Mouse (Mus musculus): ENCODE measurements around the gene Gstm2.
"Not testable (repeated sequence)": the region's sequence is repeated elsewhere in the genome, so short reads cannot be mapped to it uniquely, and the experiment has no call there.

The Gstm2 gene

GRCm38 (mm10) chr3:107986041-107986562 is at the start of gene Gstm2:
Gstm2 (minus strand) TSS chr3:107986453.
- DNase-seq (ENCODE audit: low spot score in 2 of 2) = peak in 1 of 2 experiments; percentile 68

- no peak for DNase-seq (ENCODE audit: low spot score in 2 of 2)
Observed at GRCm38 (mm10) chr3:108033156-108033555, 46.9 kb upstream of the Gstm2 start.

GRCm38 (mm10) chr3:108032113-108032512 is 45.9 kb upstream of the Gstm2 start:
- DNase-seq (ENCODE audit: low spot score in 2 of 2) = no peak

DNA sequence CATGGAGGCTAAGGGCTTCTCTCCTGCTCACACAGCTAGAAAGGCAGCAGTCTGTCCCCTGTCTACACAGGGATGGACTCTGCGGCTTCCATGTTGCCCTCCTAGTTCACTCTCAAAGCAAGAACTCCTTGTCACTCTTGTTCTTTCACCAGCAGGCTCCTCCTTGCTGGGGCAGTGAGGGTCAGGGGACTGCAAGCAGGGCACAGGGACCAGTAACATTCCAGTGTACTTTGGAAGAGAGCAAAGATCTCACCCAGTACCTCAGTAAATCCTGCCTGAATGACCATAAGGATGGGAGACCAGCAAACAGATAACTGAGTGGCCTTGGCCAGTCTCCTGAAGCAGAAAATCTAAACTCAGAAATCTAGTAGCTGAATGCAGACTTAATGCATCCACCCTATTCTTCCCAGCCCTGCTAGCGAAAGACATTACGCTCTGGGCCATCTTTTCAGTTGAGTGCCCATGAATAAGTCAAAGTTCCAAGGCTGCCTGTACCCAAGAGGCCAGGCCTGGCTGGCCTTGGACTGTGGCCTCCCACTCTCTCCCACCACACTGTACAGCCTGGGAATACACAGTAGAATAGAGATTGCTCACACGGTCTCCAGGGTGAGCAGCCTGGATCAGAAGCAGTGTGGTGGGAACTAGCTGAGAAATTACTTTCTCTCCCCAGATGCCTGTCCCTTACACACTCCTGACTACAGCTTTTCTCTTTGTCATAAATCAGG is 42.5 kb upstream of the Gstm2 start:
- no peak for DNase-seq (ENCODE audit: low spot score in 2 of 2)

DNA sequence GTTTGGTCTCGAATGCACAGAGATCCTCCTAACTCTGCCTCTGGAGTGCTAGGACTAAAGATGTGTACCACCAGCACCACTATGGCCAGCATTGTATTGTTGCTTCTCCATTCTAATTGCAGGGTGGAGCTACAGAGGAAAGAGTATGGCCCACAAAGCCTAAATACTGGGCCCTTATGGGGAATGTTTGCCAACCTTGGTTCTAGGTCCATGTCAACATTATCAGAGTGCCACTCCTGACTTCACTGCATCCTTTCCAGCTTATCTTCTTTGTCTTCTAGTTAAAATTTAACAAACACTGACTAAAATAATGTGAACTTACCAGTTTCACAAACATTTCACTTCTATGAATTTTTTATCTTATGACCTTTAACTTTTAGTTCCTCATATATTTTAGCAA is 40.3 kb upstream of the Gstm2 start:
- DNase-seq (ENCODE audit: low spot score in 2 of 2) = no peak

- no peak for DNase-seq (ENCODE audit: low spot score in 2 of 2)
Observed at GRCm38 (mm10) chr3:108026049-108026448, 39.8 kb upstream of the Gstm2 start.

DNA sequence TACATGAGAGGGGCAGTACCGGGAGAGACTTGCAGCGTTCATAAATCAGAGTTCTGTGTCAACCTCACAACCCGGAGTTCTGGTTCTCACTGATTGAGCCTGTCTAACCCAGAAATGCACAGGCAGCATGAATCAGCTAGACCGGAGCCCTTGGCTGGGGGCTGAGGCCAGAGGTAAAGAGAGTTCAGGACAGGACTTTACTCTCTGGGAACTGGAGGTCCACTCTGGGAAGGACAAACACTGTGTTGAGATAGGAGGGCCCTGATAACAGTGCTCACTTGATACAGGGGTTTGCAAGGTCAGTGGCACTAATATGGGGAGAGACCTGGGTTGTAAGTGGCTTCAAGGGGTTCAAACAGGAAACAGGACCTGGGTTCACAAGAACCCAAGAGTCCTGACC is 39.1 kb upstream of the Gstm2 start:
- DNase-seq (ENCODE audit: low spot score in 2 of 2) = peak in 1 of 2 experiments; percentile 63

DNA sequence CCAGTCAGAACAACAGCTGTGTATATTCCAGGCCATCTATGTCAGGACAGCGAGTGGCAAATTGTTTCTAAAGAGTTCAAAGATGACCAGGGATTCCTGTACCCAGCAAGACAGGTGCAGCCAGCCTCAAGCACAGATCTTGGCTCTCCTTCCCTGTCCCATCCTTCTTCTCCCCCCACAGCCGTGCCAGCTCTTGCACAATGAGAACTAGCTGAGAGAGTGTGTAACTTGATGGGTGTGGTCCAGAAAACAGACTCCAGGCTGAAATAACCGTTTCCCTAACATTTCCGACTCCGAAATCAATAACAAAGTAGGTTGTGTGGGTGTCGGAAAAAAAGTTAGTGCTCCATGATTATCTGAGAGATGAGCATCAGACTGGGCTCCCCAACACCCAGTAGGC is 36.4 kb upstream of the Gstm2 start:
- DNase-seq (ENCODE audit: low spot score in 2 of 2) = peak in 1 of 2 experiments; percentile 76

GRCm38 (mm10) chr3:108020351-108021022 is 34.2 kb upstream of the Gstm2 start:
- not testable (repeated sequence) for DNase-seq (ENCODE audit: low spot score in 2 of 2)

- not testable (repeated sequence) for DNase-seq (ENCODE audit: low spot score in 2 of 2)
Observed at GRCm38 (mm10) chr3:108019226-108019625, 33.0 kb upstream of the Gstm2 start.

DNA sequence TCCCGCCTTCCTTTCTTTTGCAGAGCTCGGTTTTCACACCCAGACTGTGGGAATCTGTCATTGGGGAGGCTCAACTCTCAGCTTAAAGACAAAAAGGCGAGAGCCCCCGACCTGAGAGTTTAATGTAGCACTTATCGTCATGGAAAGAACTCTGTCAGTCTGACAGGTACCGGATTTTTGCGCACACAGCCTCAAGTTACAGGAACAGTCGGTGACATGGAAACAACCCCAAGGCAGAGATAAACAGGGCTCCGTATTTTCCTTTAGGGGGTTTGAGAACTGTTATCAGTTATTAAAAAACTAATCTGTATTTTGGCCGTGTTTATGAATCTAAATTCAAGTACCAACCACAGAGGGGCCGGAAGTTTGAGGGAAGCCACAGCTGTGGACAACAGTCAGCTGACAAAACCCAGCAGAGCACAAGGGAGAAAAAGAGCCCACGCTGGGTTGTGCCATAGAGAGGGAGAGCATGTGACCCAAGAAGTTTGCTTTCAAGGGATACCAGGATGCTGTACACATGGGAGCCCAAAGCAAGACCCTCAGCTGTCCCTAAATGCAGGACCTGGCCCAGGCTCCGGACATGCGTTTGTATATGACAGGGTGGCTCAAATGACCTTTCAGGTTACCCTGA is 32.1 kb upstream of the Gstm2 start:
- no peak for DNase-seq (ENCODE audit: low spot score in 2 of 2)

GRCm38 (mm10) chr3:108017473-108018189 is 31.4 kb upstream of the Gstm2 start, which contains the start of gene Gstm1:
Gstm1 (minus strand) TSS chr3:108017973.
- peak; percentile 83 to 97 for DNase-seq (ENCODE audit: low spot score in 2 of 2)

GRCm38 (mm10) chr3:108016468-108016867 is 30.2 kb upstream of the Gstm2 start:
- not testable (repeated sequence) for DNase-seq (ENCODE audit: low spot score in 2 of 2)

GRCm38 (mm10) chr3:108014974-108015346 is 28.7 kb upstream of the Gstm2 start:
- no peak for DNase-seq (ENCODE audit: low spot score in 2 of 2)

DNA sequence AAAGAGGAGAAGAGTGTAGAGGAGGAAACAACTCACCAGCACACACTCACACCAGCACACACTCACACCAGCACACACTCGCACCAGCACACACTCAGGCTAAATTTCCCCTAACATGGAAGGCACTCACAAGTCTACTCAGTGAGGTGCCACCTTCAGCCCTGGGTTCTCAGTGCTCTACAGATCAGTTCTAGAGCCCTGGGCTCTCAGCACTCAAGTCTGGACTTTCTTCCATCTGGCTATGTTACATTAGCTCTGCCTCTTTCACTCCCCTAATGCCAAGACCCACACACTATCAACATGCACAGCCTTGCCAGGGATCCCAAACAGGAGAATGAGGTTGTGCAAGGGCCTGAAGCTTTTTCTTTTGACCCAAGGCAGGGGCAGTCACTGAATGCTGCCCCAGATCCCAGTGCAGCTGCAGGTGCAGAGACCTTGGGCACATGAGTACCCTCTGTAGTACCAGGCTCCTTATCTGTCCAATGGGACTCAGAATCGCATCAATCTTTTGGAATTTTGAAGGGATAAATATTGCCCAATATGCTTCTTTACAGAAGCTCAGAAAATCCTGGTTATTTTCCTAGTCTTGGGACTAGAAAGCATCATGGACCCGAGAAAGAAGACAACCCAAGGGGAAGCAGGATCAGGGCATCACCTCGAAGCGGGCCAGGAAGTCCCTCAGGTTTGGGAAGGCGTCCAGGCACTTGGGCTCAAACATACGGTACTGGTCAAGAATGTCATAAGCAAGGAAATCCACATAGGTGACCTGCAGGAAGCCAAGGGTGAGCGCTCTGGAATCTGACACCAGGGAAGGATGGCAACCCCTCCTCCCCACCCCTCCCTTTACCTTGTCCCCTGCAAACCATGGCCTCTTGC is 28.1 kb upstream of the Gstm2 start:
- DNase-seq (ENCODE audit: low spot score in 2 of 2) = no peak

DNA sequence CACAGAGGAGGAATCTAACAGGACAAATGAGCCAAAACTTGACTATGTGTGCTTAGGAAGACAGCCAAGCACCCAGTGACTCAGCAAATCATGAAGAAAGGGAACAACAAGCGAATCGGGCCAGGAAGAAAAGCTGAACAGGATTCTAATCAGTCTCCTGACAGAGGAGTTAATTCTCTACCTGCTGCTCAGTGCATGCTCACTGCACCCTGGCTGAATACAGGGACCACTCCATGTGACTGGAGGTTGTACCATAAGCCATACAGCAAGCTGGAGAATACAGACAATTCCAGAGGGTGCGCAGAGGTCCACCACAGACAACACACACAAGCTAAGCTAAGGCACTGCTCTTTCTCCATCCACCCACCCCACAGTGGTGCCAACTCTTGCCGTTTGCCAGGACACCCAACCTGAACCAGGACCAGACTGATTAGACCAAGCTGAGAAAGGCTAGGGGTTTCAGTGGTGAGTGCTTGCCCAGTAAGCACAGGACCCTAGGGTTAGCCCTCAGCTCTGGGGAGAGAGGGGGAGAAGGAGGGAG is 27.1 kb upstream of the Gstm2 start:
- peak in 1 of 2 experiments; percentile 76 for DNase-seq (ENCODE audit: low spot score in 2 of 2)

- no peak for DNase-seq (ENCODE audit: low spot score in 2 of 2)
Observed at GRCm38 (mm10) chr3:108011558-108011957, 25.3 kb upstream of the Gstm2 start.

DNA sequence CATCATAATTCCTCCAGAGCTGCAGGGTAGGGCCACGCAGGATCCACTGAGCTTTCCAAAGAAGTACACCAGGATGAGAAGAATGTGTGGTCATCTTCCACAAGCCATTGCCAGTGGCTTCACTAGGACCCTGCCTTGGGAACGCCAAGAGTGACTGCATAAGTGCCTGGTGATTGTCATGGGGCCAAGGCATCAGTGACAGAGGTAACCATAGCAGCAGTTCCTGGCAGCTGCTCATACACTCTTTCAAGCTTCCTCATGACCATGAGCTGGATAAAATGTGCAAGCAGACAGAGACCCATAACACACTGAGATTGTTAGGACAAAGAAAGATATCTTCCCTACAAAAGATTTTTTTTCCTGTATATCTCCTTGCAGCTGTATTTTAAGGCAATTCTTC is 24.0 kb upstream of the Gstm2 start:
- DNase-seq (ENCODE audit: low spot score in 2 of 2) = no peak

GRCm38 (mm10) chr3:108002021-108002420 is 15.8 kb upstream of the Gstm2 start:
- no peak for DNase-seq (ENCODE audit: low spot score in 2 of 2)

DNA sequence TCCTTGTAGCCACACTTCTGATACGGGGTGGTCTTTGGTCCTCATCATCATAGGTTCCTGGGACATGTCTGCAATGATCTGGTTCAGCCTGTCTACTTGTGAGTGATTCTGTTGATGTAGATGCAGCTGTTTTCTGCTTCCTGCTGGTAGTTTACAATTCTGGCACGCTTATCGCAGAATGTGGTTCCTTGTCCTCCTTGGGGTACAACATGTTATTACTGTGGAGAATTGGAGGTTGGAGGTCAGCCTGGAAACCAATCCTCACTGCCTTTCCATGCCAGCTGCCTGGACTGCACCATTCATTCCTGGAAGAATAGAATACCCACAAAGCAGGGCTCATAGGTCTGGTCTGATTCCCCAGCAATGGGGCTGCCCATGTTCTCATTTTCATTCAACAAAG is 13.2 kb upstream of the Gstm2 start:
- no peak for DNase-seq (ENCODE audit: low spot score in 2 of 2)

DNA sequence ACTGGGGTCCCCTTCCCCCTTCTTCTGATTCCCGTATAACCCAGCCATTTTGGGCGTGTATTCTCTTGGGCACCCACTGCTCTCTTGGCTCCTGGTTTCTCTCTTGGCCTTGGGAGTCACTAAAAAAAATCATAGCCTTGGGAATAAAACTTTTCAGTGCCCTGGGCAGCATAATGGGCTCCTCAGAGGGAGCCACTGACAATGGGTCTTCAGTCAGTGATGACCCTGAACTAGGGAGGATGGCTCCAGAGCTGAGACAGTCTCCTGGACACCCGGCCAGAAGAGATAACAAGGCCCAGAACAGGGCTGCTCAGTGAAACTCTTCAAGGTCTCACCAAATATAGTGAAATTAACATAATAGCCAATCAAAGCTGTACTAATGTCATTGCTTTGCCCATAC is 12.3 kb upstream of the Gstm2 start:
- no peak for DNase-seq (ENCODE audit: low spot score in 2 of 2)

Data from urinary bladder, adult 18-20 months (tissue).